Mouse (Mus musculus): ENCODE results near the gene RPS10-NUDT3. TPM values are rescaled to one million over a fixed set of nuclear protein-coding genes. Genes with fewer than 3 reads are reported as not detected.

RPS10-NUDT3 gene
- polyA plus RNA-seq, 1 experiment from 2014 or later, result not detected

DNA sequence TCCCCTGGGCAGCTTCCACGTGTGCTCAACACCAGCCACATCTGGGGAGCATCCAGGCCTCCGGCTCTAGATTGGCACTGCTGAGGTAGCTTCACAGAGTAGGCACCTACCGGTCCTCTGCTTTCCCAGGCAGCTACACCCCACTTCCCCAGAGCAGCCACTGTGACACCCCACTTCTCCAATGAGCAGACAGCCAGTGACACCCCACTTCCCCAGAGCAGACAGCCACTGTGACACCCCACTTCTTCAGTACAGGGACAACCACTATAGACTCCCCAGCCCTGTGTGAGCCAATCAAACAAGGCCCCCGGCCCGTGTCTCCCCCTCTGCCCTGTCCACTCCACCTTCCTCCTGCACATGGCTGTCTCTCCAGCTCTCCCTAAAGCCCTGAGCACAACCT, 23.0 kb downstream of the RPS10-NUDT3 start:
- no peak overlapping the region for H3K9ac ChIP-seq (ENCODE audit: low read length)
- H3K4me3 ChIP-seq (ENCODE audit: low read depth, low read length), result no peak overlapping the region
- no peaks in the 10 kb centered on the region for H3K4me1 ChIP-seq (replicated peaks; ENCODE audit: control insufficient read depth, insufficient read depth)
- TF ChIP-seq CTCF (IDR thresholded peaks at IDR 0.05; ENCODE audit: low read depth) (no peak), EP300 (optimal IDR thresholded peaks at IDR 0.05) (no peak)
- ATAC-seq (ENCODE audit: low FRiP score, low TSS enrichment) (no peak), DNase-seq (ENCODE audit: low spot score) (no peak)
- no peaks in the 10 kb centered on the region for H3K27me3 ChIP-seq (ENCODE audit: control insufficient read depth, insufficient read depth, low read length)
- no peaks in the 10 kb centered on the region; the same call in 1 of the 2 replicates for H3K36me3 ChIP-seq (ENCODE audit: control insufficient read depth, insufficient read depth, low read length)
- WGBS, result 76% methylated on average over 5 of the region's 5 CpGs
- no peak overlapping the region for H3K4me2 ChIP-seq (replicated peaks; ENCODE audit: low read depth)
- no peaks in the 10 kb centered on the region for H3K9me3 ChIP-seq (ENCODE audit: control insufficient read depth, low read length)
- no peak overlapping the region for H3K27ac ChIP-seq (replicated peaks)

- DNase-seq (ENCODE audit: low spot score) (no peak), ATAC-seq (ENCODE audit: low FRiP score, low TSS enrichment) (no peak)
- TF ChIP-seq EP300 (optimal IDR thresholded peaks at IDR 0.05) (no peak), CTCF (IDR thresholded peaks at IDR 0.05; ENCODE audit: low read depth) (no peak)
- Histone ChIP-seq H3K36me3 (ENCODE audit: control insufficient read depth, insufficient read depth, low read length) (no peaks in the 10 kb centered on the region; the same call in 1 of the 2 replicates), H3K27me3 (ENCODE audit: control insufficient read depth, insufficient read depth, low read length) (no peaks in the 10 kb centered on the region), H3K9me3 (ENCODE audit: control insufficient read depth, low read length) (no peaks in the 10 kb centered on the region), H3K4me2 (replicated peaks; ENCODE audit: low read depth) (no peak overlapping the region), H3K4me3 (ENCODE audit: low read depth, low read length) (no peak overlapping the region), H3K27ac (replicated peaks) (no peak overlapping the region), H3K4me1 (replicated peaks; ENCODE audit: control insufficient read depth, insufficient read depth) (no peaks in the 10 kb centered on the region), H3K9ac (ENCODE audit: low read length) (no peak overlapping the region)
- WGBS, result 47% methylated on average over 3 of the region's 3 CpGs
Observed at GRCm38 (mm10) chr17:27611519-27611884, 23.5 kb downstream of the RPS10-NUDT3 start.

DNA sequence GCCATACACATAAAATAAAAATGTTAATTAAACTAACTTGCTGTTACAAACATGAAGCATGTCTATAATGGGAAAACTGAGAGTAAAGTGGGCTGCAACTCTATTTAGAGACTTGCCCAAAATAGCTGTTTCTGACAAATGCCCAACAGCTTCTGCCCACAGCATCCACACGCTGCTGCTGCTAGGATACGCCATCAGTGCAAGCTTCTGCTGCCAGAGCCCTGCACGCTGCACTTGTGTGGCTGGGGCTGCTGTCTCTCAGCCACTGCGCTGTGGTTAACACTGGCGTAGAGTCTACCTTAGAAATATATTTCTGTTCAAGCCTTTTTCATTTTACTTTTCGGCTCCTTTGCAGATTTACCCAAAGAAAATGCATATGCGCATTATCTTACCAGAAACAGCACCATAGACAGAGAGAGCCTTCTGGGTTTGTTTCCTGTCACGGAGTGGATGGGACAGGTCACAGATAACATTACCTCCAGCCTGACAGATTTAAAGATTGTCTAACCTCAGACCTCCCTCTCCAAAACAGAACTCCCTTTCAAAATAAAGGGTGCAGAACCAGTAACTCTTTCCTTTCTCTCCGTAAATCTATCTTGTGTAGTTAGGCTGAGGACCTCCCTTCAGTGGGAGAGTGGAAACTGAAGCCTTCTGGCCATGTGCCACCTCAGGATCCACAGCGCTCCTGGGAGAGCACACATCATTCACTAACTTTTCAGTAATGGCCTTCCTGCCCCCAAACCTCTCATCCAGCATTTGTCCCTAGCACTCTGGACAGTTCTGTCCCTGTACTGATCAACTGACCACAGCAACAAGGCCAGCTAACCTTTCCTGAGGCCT, 24.1 kb downstream of the RPS10-NUDT3 start:
- no peak for ATAC-seq (ENCODE audit: low FRiP score, low TSS enrichment)
- no peak for DNase-seq (ENCODE audit: low spot score)
- H3K9ac ChIP-seq (ENCODE audit: low read length), result no peak overlapping the region
- no peak overlapping the region for H3K27ac ChIP-seq (replicated peaks)
- TF ChIP-seq EP300 (optimal IDR thresholded peaks at IDR 0.05) (no peak), CTCF (IDR thresholded peaks at IDR 0.05; ENCODE audit: low read depth) (no peak)
- no peak overlapping the region for H3K4me3 ChIP-seq (ENCODE audit: low read depth, low read length)
- H3K9me3 ChIP-seq (ENCODE audit: control insufficient read depth, low read length), result no peaks in the 10 kb centered on the region
- H3K4me2 ChIP-seq (replicated peaks; ENCODE audit: low read depth), result no peak overlapping the region
- H3K36me3 ChIP-seq (ENCODE audit: control insufficient read depth, insufficient read depth, low read length), result no peaks in the 10 kb centered on the region; the same call in 1 of the 2 replicates
- no peaks in the 10 kb centered on the region for H3K4me1 ChIP-seq (replicated peaks; ENCODE audit: control insufficient read depth, insufficient read depth)
- no peaks in the 10 kb centered on the region for H3K27me3 ChIP-seq (ENCODE audit: control insufficient read depth, insufficient read depth, low read length)
- 72% methylated on average over 10 of the region's 10 CpGs for WGBS

DNA sequence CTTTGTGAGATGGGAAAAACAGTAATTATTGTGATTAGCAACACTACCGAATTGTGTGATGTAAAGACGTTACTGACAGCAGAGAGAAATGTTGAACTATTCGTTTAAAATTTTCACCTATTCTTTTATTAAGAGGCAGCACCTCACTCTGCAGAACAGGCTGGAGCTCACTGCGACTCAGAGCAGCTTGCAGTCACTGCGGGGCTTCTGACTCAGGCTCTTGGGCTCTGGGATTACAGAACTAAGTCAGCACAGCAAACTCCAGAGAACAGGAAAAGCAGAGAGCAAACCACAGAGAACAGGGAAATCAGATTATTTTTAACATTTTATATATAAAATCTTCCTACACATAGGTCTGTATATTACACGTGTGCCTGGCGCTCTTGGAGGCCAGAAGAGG, 25.4 kb downstream of the RPS10-NUDT3 start:
- H3K4me1 ChIP-seq (replicated peaks; ENCODE audit: control insufficient read depth, insufficient read depth), result no peaks in the 10 kb centered on the region
- TF ChIP-seq CTCF (IDR thresholded peaks at IDR 0.05; ENCODE audit: low read depth), result no peak
- TF ChIP-seq EP300 (optimal IDR thresholded peaks at IDR 0.05), result no peak
- no peak overlapping the region for H3K4me3 ChIP-seq (ENCODE audit: low read depth, low read length)
- H3K27ac ChIP-seq (replicated peaks), result no peak overlapping the region
- no peaks in the 10 kb centered on the region for H3K27me3 ChIP-seq (ENCODE audit: control insufficient read depth, insufficient read depth, low read length)
- H3K9me3 ChIP-seq (ENCODE audit: control insufficient read depth, low read length), result no peaks in the 10 kb centered on the region
- 81% methylated on average over 7 of the region's 7 CpGs for WGBS
- H3K4me2 ChIP-seq (replicated peaks; ENCODE audit: low read depth), result no peak overlapping the region
- H3K36me3 ChIP-seq (ENCODE audit: control insufficient read depth, insufficient read depth, low read length), result no peaks in the 10 kb centered on the region; the same call in 1 of the 2 replicates
- DNase-seq (ENCODE audit: low spot score) (no peak), ATAC-seq (ENCODE audit: low FRiP score, low TSS enrichment) (no peak)
- H3K9ac ChIP-seq (ENCODE audit: low read length), result no peak overlapping the region

DNA sequence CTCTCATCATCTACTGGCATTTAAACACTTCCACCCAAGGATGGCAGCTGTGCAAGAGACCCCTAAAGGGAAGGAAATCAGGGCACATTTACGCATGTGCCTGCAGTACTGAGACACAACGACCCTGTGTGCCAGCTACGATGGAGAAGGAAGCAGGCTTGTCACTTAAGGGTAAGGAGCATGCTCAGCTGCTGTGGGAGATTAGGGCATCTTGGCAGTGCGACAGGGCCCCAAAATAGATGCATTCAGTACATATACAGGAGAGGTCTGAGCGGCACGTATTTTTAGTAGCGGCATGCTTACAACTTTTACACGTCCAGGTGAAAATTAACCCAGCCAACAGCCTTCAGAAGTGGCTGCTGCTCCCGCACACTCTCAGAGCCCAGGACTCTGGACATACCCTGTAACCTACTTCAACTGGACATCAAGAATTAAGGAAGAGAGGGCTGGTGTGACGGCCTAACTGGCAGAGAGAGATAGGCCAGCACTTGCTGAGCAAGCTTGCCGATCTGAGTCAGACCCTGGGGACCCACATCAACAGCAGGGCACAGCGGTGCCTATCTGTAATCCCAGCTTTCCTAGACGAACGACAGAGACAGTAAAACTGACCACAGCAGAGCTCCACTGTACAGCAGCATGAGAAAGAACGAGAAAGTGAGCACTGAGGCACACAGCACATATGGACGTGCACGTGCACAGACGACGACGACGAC, 31.3 kb downstream of the RPS10-NUDT3 start:
- TF ChIP-seq EP300 (optimal IDR thresholded peaks at IDR 0.05) (no peak), CTCF (IDR thresholded peaks at IDR 0.05; ENCODE audit: low read depth) (no peak)
- H3K4me1 ChIP-seq (replicated peaks; ENCODE audit: control insufficient read depth, insufficient read depth), result peaks cover 2% of the 10 kb centered on the region; the same call in 1 of the 2 replicates
- no peak overlapping the region for H3K4me3 ChIP-seq (ENCODE audit: low read depth, low read length)
- H3K27me3 ChIP-seq (ENCODE audit: control insufficient read depth, insufficient read depth, low read length), result no peaks in the 10 kb centered on the region
- no peak overlapping the region for H3K4me2 ChIP-seq (replicated peaks; ENCODE audit: low read depth)
- H3K27ac ChIP-seq (replicated peaks), result no peak overlapping the region
- 70% methylated on average over 21 of the region's 21 CpGs for WGBS
- ATAC-seq (ENCODE audit: low FRiP score, low TSS enrichment) (no peak), DNase-seq (ENCODE audit: low spot score) (no peak)
- no peak overlapping the region for H3K9ac ChIP-seq (ENCODE audit: low read length)
- H3K9me3 ChIP-seq (ENCODE audit: control insufficient read depth, low read length), result no peaks in the 10 kb centered on the region
- H3K36me3 ChIP-seq (ENCODE audit: control insufficient read depth, insufficient read depth, low read length), result no peaks in the 10 kb centered on the region; the same call in 1 of the 2 replicates

GRCm38 (mm10) chr17:27603036-27603435, 32.0 kb downstream of the RPS10-NUDT3 start:
- H3K9me3 ChIP-seq (ENCODE audit: control insufficient read depth, low read length), result no peaks in the 10 kb centered on the region
- H3K27ac ChIP-seq (replicated peaks), result no peak overlapping the region
- H3K36me3 ChIP-seq (ENCODE audit: control insufficient read depth, insufficient read depth, low read length), result no peaks in the 10 kb centered on the region; the same call in 1 of the 2 replicates
- H3K4me3 ChIP-seq (ENCODE audit: low read depth, low read length), result no peak overlapping the region
- 90% methylated on average over 2 of the region's 2 CpGs for WGBS
- no peaks in the 10 kb centered on the region for H3K27me3 ChIP-seq (ENCODE audit: control insufficient read depth, insufficient read depth, low read length)
- TF ChIP-seq CTCF (IDR thresholded peaks at IDR 0.05; ENCODE audit: low read depth) (no peak), EP300 (optimal IDR thresholded peaks at IDR 0.05) (no peak)
- no peak for DNase-seq (ENCODE audit: low spot score)
- H3K4me1 ChIP-seq (replicated peaks; ENCODE audit: control insufficient read depth, insufficient read depth), result peaks cover 2% of the 10 kb centered on the region; the same call in 1 of the 2 replicates
- no peak overlapping the region for H3K9ac ChIP-seq (ENCODE audit: low read length)
- no peak for ATAC-seq (ENCODE audit: low FRiP score, low TSS enrichment)
- no peak overlapping the region for H3K4me2 ChIP-seq (replicated peaks; ENCODE audit: low read depth)

All from stomach, postnatal 0 days (tissue).